Mouse (Mus musculus): Measurements from ENCODE around the gene Anxa5. TPM values are rescaled to one million over a fixed set of nuclear protein-coding genes. Genes with fewer than 3 reads are reported as not detected.

The Anxa5 gene
- polyA plus RNA-seq, 1 experiment, result 97.6 TPM

- DNase-seq (ENCODE audit: extremely low spot score in 1 of 2, low spot score in 1 of 2), result no peak
Measured at GRCm38 (mm10) chr3:36488899-36489589, 13.3 kb upstream of the Anxa5 start.

GRCm38 (mm10) chr3:36488367-36488766 lies 12.7 kb upstream of the Anxa5 start:
- DNase-seq (ENCODE audit: extremely low spot score in 1 of 2, low spot score in 1 of 2), result no peak

- DNase-seq (ENCODE audit: extremely low spot score in 1 of 2, low spot score in 1 of 2), result no peak
Measured at GRCm38 (mm10) chr3:36486881-36487280, 11.2 kb upstream of the Anxa5 start.

- no peak for DNase-seq (ENCODE audit: extremely low spot score in 1 of 2, low spot score in 1 of 2)
Measured at GRCm38 (mm10) chr3:36486176-36486575, 10.5 kb upstream of the Anxa5 start.

GRCm38 (mm10) chr3:36484292-36484691 lies 8.6 kb upstream of the Anxa5 start:
- DNase-seq (ENCODE audit: extremely low spot score in 1 of 2, low spot score in 1 of 2), result peak in 1 of 2 experiments; percentile 35

- no peak for DNase-seq (ENCODE audit: extremely low spot score in 1 of 2, low spot score in 1 of 2)
Measured at GRCm38 (mm10) chr3:36482940-36483339, 7.2 kb upstream of the Anxa5 start.

- peak in 1 of 2 experiments; percentile 42 for DNase-seq (ENCODE audit: extremely low spot score in 1 of 2, low spot score in 1 of 2)
Measured at GRCm38 (mm10) chr3:36481776-36482193, 6.1 kb upstream of the Anxa5 start.

- DNase-seq (ENCODE audit: extremely low spot score in 1 of 2, low spot score in 1 of 2), result no peak
Measured at GRCm38 (mm10) chr3:36480486-36480885, 4.8 kb upstream of the Anxa5 start.

- DNase-seq (ENCODE audit: extremely low spot score in 1 of 2, low spot score in 1 of 2), result peak; percentile 44 to 66
Measured at GRCm38 (mm10) chr3:36478776-36479175, 3.1 kb upstream of the Anxa5 start.

GRCm38 (mm10) chr3:36476261-36477155 lies 814 bp upstream of the Anxa5 start:
- DNase-seq (ENCODE audit: extremely low spot score in 1 of 2, low spot score in 1 of 2), result no peak

- DNase-seq (ENCODE audit: extremely low spot score in 1 of 2, low spot score in 1 of 2), result peak; percentile 34 to 75
Measured at GRCm38 (mm10) chr3:36474938-36475483, 683 bp downstream of the Anxa5 start.

GRCm38 (mm10) chr3:36474421-36474820 lies 1.3 kb downstream of the Anxa5 start:
- DNase-seq (ENCODE audit: extremely low spot score in 1 of 2, low spot score in 1 of 2), result no peak

- DNase-seq (ENCODE audit: extremely low spot score in 1 of 2, low spot score in 1 of 2), result no peak
Measured at GRCm38 (mm10) chr3:36473222-36473621, 2.5 kb downstream of the Anxa5 start.

GRCm38 (mm10) chr3:36471856-36472255 lies 3.8 kb downstream of the Anxa5 start:
- no peak for DNase-seq (ENCODE audit: extremely low spot score in 1 of 2, low spot score in 1 of 2)

- no peak for DNase-seq (ENCODE audit: extremely low spot score in 1 of 2, low spot score in 1 of 2)
Measured at GRCm38 (mm10) chr3:36468871-36469270, 6.8 kb downstream of the Anxa5 start.

GRCm38 (mm10) chr3:36467632-36468031 lies 8.1 kb downstream of the Anxa5 start:
- DNase-seq (ENCODE audit: extremely low spot score in 1 of 2, low spot score in 1 of 2), result peak in 1 of 2 experiments; percentile 63

GRCm38 (mm10) chr3:36465538-36465937 lies 10.2 kb downstream of the Anxa5 start:
- DNase-seq (ENCODE audit: extremely low spot score in 1 of 2, low spot score in 1 of 2), result no peak

GRCm38 (mm10) chr3:36462348-36462747 lies 13.3 kb downstream of the Anxa5 start:
- DNase-seq (ENCODE audit: extremely low spot score in 1 of 2, low spot score in 1 of 2), result no peak

- no peak for DNase-seq (ENCODE audit: extremely low spot score in 1 of 2, low spot score in 1 of 2)
Measured at GRCm38 (mm10) chr3:36461819-36462218, 13.9 kb downstream of the Anxa5 start.

GRCm38 (mm10) chr3:36460717-36461116 lies 15.0 kb downstream of the Anxa5 start:
- DNase-seq (ENCODE audit: extremely low spot score in 1 of 2, low spot score in 1 of 2), result no peak

- DNase-seq (ENCODE audit: extremely low spot score in 1 of 2, low spot score in 1 of 2), result peak; percentile 47 to 66
Measured at GRCm38 (mm10) chr3:36455566-36455965, 20.1 kb downstream of the Anxa5 start.

Measured in frontal cortex, adult 2 months (tissue).